9 mouse cellular contexts compared by ENCODE assay signal in genomic region chr7:34811060-34811459, GRCm38 (mm10). TPM values are rescaled to one million over a fixed set of nuclear protein-coding genes. Genes with fewer than 3 reads are reported as not detected.
DNase-seq lines count a peak whose midpoint lies in the region; ATAC-seq and TF ChIP-seq lines count a peak whose summit lies in the region.
"Had no signal": no experiment of that assay in that cellular context is flagged by ENCODE, and none has a peak within 500 bp of the region (broad histone marks: within the 10 kb centered on the region; RNA-seq: fewer than 3 reads in every experiment).

No protein-coding gene starts in this region.

- 8% methylated on average over 10 of the region's 10 CpGs for WGBS in kidney, postnatal 0 days
- WGBS in embryonic facial prominence, embryonic 14.5 days: 7% methylated on average over 10 of the region's 10 CpGs
- WGBS in intestine, embryonic 15.5 days: 8% methylated on average over 10 of the region's 10 CpGs
- WGBS in neural tube, embryonic 11.5 days: 4% methylated on average over 10 of the region's 10 CpGs

- peaks cover 12% of the 10 kb centered on the region; the same call in 1 of the 2 replicates for H3K27me3 ChIP-seq in kidney, postnatal 0 days (ENCODE audit: insufficient read depth, low read length)
- peaks cover 58% of the 10 kb centered on the region for H3K27me3 ChIP-seq in embryonic facial prominence, embryonic 14.5 days (replicated peaks; ENCODE audit: control insufficient read depth, insufficient read depth, low read length)
- peaks cover 44% of the 10 kb centered on the region for H3K27me3 ChIP-seq in intestine, embryonic 15.5 days (replicated peaks)
- peaks cover 26% of the 10 kb centered on the region for H3K27me3 ChIP-seq in neural tube, embryonic 11.5 days (ENCODE audit: control insufficient read depth, insufficient read depth, low read length)

- peak overlapping the region; percentile 67 for H3K4me2 ChIP-seq in kidney, postnatal 0 days (ENCODE audit: low read length)
- H3K4me2 ChIP-seq in embryonic facial prominence, embryonic 14.5 days (ENCODE audit: low read depth, low read length): peak overlapping the region; percentile 77
- peak overlapping the region; percentile 95 for H3K4me2 ChIP-seq in intestine, embryonic 15.5 days (replicated peaks)
- peak overlapping the region; percentile 92 for H3K4me2 ChIP-seq in neural tube, embryonic 11.5 days (ENCODE audit: low read depth)

- 0 out of 2 replicates have a peak overlapping the region, but pooled peaks have one; percentile 24 for H3K9ac ChIP-seq in kidney, postnatal 0 days (ENCODE audit: low read depth, low read length)
- no peak overlapping the region; the same call in 1 of the 2 replicates for H3K9ac ChIP-seq in embryonic facial prominence, embryonic 14.5 days (ENCODE audit: low read depth, low read length)
- H3K9ac ChIP-seq in intestine, embryonic 15.5 days: no peak overlapping the region
- H3K9ac ChIP-seq in neural tube, embryonic 11.5 days (ENCODE audit: low read length): peak overlapping the region; percentile 64

- peak overlapping the region; percentile 59 for H3K4me3 ChIP-seq in kidney, postnatal 0 days (replicated peaks; ENCODE audit: low read depth, low read length)
- peak overlapping the region; percentile 55 for H3K4me3 ChIP-seq in embryonic facial prominence, embryonic 14.5 days (ENCODE audit: low read depth, low read length)
- peak overlapping the region; percentile 52 for H3K4me3 ChIP-seq in intestine, embryonic 15.5 days (replicated peaks)
- H3K4me3 ChIP-seq in neural tube, embryonic 11.5 days (ENCODE audit: low read depth, low read length): peak overlapping the region; percentile 56

- TF ChIP-seq CTCF in kidney, postnatal 0 days (IDR thresholded peaks at IDR 0.05; ENCODE audit: low read depth): no peak

- ATAC-seq in kidney, postnatal 0 days (replicated peaks; ENCODE audit: low FRiP score, low read depth): no peak
- ATAC-seq in embryonic facial prominence, embryonic 14.5 days (ENCODE audit: low read depth): no peak
- no peak for ATAC-seq in intestine, embryonic 15.5 days
- no peak for ATAC-seq in neural tube, embryonic 11.5 days (ENCODE audit: insufficient read depth, low FRiP score, low TSS enrichment)

- no peaks in the 10 kb centered on the region for H3K36me3 ChIP-seq in kidney, postnatal 0 days (ENCODE audit: insufficient read depth, low read length)
- no peaks in the 10 kb centered on the region for H3K36me3 ChIP-seq in embryonic facial prominence, embryonic 14.5 days (ENCODE audit: control insufficient read depth, insufficient read depth, low read length)
- no peaks in the 10 kb centered on the region for H3K36me3 ChIP-seq in intestine, embryonic 15.5 days
- no peaks in the 10 kb centered on the region for H3K36me3 ChIP-seq in neural tube, embryonic 11.5 days (ENCODE audit: control insufficient read depth, insufficient read depth, low read length)

- no peaks in the 10 kb centered on the region for H3K9me3 ChIP-seq in kidney, postnatal 0 days (replicated peaks; ENCODE audit: low read length)
- H3K9me3 ChIP-seq in embryonic facial prominence, embryonic 14.5 days (ENCODE audit: control insufficient read depth, low read length): no peaks in the 10 kb centered on the region
- H3K9me3 ChIP-seq in intestine, embryonic 15.5 days: no peaks in the 10 kb centered on the region
- no peaks in the 10 kb centered on the region; the same call in 1 of the 2 replicates for H3K9me3 ChIP-seq in neural tube, embryonic 11.5 days (ENCODE audit: control insufficient read depth, low read length)

- DNase-seq in kidney, postnatal 0 days (ENCODE audit: low spot score): no peak
- no peak for DNase-seq in kidney, adult 9 months
- DNase-seq in embryonic facial prominence, embryonic 14.5 days (ENCODE audit: low spot score): no peak
- DNase-seq in neural tube, embryonic 11.5 days (ENCODE audit: low spot score): no peak
- DNase-seq in thymus, postnatal 4 days: no peak
- DNase-seq in right cerebral cortex, postnatal 4 days: no peak
- no peak for DNase-seq in urinary bladder, postnatal 36 days (ENCODE audit: low spot score in 2 of 2)
- DNase-seq: cerebellum, adult 11 months had no signal

- H3K27ac ChIP-seq in kidney, postnatal 0 days: no peak overlapping the region
- H3K27ac ChIP-seq in embryonic facial prominence, embryonic 14.5 days (replicated peaks; ENCODE audit: low read depth, low read length): no peak overlapping the region
- H3K27ac ChIP-seq in intestine, embryonic 15.5 days: no peak overlapping the region
- H3K27ac ChIP-seq in neural tube, embryonic 11.5 days (ENCODE audit: low read depth, low read length): 0 out of 2 replicates have a peak overlapping the region, but pooled peaks have one; percentile 10

- H3K4me1 ChIP-seq in kidney, postnatal 0 days (replicated peaks; ENCODE audit: insufficient read depth, low read length): peaks cover 6% of the 10 kb centered on the region
- peaks cover 7% of the 10 kb centered on the region; the same call in 1 of the 2 replicates for H3K4me1 ChIP-seq in embryonic facial prominence, embryonic 14.5 days (ENCODE audit: control insufficient read depth, insufficient read depth, low read length)
- H3K4me1 ChIP-seq in intestine, embryonic 15.5 days (replicated peaks): peaks cover 14% of the 10 kb centered on the region
- no peaks in the 10 kb centered on the region for H3K4me1 ChIP-seq in neural tube, embryonic 11.5 days (ENCODE audit: control insufficient read depth, insufficient read depth, low read length)

RNA-seq across cellular contexts. Expression of gene Chst8, which starts 1.5 kb away (rescaled TPM):
- 14.1 and 16.8 TPM in 2 replicates for polyA plus RNA-seq in kidney, postnatal 0 days (2015; fragmentation: Nextera tagmentation; extraction: Ambion mirVana)
- 5.3 and 6.4 TPM in 2 replicates for polyA plus RNA-seq in embryonic facial prominence, embryonic 14.5 days (2014; fragmentation: Nextera tagmentation; extraction: Ambion mirVana)
- 3.0 and 3.2 TPM in 2 replicates for polyA plus RNA-seq in intestine, embryonic 15.5 days (2015; fragmentation: Nextera tagmentation; extraction: Ambion mirVana)
- 19.6 and 21.2 TPM in 2 replicates for polyA plus RNA-seq in neural tube, embryonic 11.5 days (2014; fragmentation: Nextera tagmentation; extraction: Ambion mirVana)

Comparison
In these comparisons a context has a peak if more than half of its experiments do, and no peak if none do; other contexts are left out.
1. H3K9ac ChIP-seq: peak in kidney, postnatal 0 days (single experiment) and neural tube, embryonic 11.5 days (single experiment); none in embryonic facial prominence, embryonic 14.5 days (single experiment) and intestine, embryonic 15.5 days (single experiment).
2. Peak in every context shown above with its lines, with median percentiles within 50 percentile points of each other: H3K4me2 ChIP-seq and H3K4me3 ChIP-seq.